Mouse (Mus musculus) T-helper 1 cell (primary cell): ENCODE results near the gene Gm17720.
"Not testable (repeated sequence)": the region's sequence is repeated elsewhere in the genome, so short reads cannot be mapped to it uniquely, and the experiment has no call there.

Experiments
- in situ Hi-C: fragments of 300-600 bp; cut with MboI, MseI; formaldehyde crosslinking; loops from one replicate; pipeline ENCODE4 v1.15.1; 2025; ENCODE audit warnings: high pct_unique_total_duplicates

Gm17720 gene

GRCm38 (mm10) chr8:110039659-110040058 lies 62.9 kb downstream of the Gm17720 start, which contains the start of gene Chst4:
Chst4 (minus strand) TSS chr8:110039740.
- in situ Hi-C loops: no loop called here

DNA sequence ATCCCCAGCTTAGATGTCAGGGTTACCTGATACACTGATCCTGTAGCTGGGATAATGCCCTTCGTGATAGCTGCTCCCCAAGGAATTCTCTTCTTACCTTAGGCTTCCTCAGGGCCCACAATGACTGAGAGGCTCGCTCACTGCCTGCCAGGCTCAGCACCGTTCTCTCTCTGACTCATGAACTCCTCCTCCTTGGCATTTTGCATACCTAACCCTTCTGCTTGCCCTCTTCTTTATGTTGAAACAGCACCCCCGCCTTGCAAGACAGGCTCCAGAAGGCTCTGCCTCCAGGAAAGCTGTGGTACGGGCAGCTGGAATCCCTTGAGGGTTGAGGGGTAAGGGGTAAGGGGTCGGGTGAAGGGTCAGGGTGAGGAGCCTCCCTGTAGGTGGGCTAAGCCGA lies 63.3 kb downstream of the Gm17720 start:
- in situ Hi-C loops: no loop called here

- in situ Hi-C loops: no loop called here
Observed at GRCm38 (mm10) chr8:110036156-110036555, 66.4 kb downstream of the Gm17720 start.

- in situ Hi-C loops: no loop called here
Observed at GRCm38 (mm10) chr8:110034331-110034730, 68.2 kb downstream of the Gm17720 start.

DNA sequence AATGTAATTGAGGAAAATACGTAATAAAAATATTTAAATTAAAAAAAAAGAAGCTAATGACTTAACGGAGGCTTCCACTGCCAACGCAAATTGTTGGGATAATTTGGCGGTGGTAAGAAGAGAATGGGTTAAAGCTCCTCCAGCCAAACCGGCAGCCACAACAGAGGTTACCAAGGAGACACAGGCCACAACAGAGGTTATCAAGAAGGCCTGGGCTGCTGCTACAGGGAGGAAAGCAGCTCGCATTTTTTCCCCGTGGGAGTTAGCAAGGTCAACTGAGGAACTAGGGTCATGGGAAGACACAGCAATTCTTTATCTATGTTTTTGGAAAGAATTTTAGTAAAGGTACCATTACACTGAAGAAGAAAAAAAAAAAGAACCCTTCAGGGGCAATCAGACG lies 68.8 kb downstream of the Gm17720 start:
- in situ Hi-C loops: not testable (repeated sequence)
